Mouse (Mus musculus) neural tube, embryonic 12.5 days (tissue): ENCODE measurements around the gene Arhgef28. TPM values are rescaled to one million over a fixed set of nuclear protein-coding genes. Genes with fewer than 3 reads are reported as not detected.

Source experiments
- ATAC-seq: fragments of 200-750 bp; cut with Nextera tagmentation; 2 replicates; pipeline ENCODE4 v1.8.0; 2017; ENCODE audit warnings: low read depth, mild to moderate bottlenecking, moderate TSS enrichment, moderate library complexity; ENCODE audit not compliant: low FRiP score
- H3K27ac ChIP-seq: fragments of 300-500 bp; sonication (generic); 2 replicates; pipeline ENCODE4 v1.5.1; 2016
- H3K27me3 ChIP-seq: fragments of 300-500 bp; sonication (generic); replicated peaks from 2 replicates; pipeline ENCODE4 v1.6.1; 2016; ENCODE audit warnings: mild to moderate bottlenecking
- H3K36me3 ChIP-seq: fragments of 300-500 bp; sonication (generic); 2 replicates; pipeline ENCODE4 v1.6.1; 2016; ENCODE audit warnings: mild to moderate bottlenecking
- H3K4me1 ChIP-seq: fragments of 300-500 bp; sonication (generic); 2 replicates; pipeline ENCODE4 v1.6.1; 2016
- H3K4me2 ChIP-seq: fragments of 300-500 bp; sonication (generic); replicated peaks from 2 replicates; pipeline ENCODE4 v1.6.1; 2016; ENCODE audit warnings: mild to moderate bottlenecking
- H3K4me3 ChIP-seq: fragments of 300-500 bp; sonication (generic); 2 replicates; pipeline ENCODE4 v1.5.1; 2016
- H3K9ac ChIP-seq: fragments of 300-500 bp; sonication (generic); 2 replicates; pipeline ENCODE4 v1.6.1; 2016; ENCODE audit warnings: mild to moderate bottlenecking
- H3K9me3 ChIP-seq: fragments of 300-500 bp; sonication (generic); 2 replicates; pipeline ENCODE4 v1.6.1; 2016; ENCODE audit warnings: mild to moderate bottlenecking
- WGBS: fragments of 180-500 bp; shearing (Covaris S2); methylation state at CpG from one replicate; pipeline ENCODE4 v1.1.7; 2016; 5-methylcytosine and 5-hydroxymethylcytosine counted together
- polyA plus RNA-seq: library from polyadenylated mRNA; unstranded; fragments of >200 nt; fragmentation: Nextera tagmentation; extraction: Ambion mirVana; gene quantifications from 2 replicates; pipeline ENCODE4 v1.2.1, GENCODE M21; 2016

The Arhgef28 gene
- polyA plus RNA-seq, 1 experiment from 2014 or later, result 11.7 TPM

DNA sequence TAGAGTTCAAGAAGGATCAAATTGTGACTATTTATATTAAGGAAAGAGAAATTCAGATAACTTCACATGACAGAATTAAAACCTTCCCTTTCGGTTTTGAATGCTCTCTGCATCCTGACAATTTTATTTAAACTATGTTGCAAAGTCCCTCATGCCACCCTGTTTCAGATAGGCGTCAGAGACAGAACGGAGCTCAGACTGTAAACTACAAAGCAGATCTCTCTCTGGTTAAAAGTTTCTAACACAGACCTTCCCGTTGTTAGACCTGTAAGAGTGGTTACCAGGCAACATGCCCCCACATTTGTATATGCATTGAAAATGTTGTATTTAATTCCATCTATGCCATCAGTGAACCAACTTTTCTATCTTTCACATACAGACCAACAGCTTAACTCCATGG, 246.1 kb downstream of the Arhgef28 start:
- ATAC-seq, result no peak
- Histone ChIP-seq H3K4me3 (no peak overlapping the region), H3K36me3 (no peaks in the 10 kb centered on the region), H3K4me1 (peaks cover 10% of the 10 kb centered on the region), H3K27me3 (no peaks in the 10 kb centered on the region), H3K4me2 (no peak overlapping the region), H3K9ac (no peak overlapping the region), H3K27ac (no peak overlapping the region), H3K9me3 (no peaks in the 10 kb centered on the region)
- 81% methylated on average over 4 of the region's 4 CpGs for WGBS

DNA sequence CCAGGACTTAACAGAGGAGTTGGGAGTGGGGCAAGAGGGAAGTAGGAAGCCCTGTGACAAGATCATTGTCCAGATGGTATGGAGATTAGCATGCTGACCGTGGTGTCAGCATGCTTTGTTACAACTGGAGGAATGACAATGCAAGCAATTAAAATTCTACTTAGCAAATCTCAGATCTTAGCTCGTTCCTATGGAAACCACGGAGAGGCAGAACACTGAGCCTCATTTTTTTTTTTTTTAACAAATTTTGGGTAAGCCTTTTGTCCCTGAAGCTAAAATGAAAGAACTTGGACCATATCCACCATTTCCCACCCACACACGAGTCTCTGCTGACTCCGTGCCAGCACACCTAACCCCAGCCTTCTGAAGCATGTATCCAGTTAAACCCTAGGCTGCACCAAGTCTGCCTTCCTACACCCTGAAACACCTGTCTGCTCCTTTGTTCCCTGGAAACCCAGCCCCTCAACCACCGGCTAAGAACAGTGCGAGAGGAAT, 246.8 kb downstream of the Arhgef28 start:
- no peak overlapping the region for H3K4me3 ChIP-seq
- H3K27me3 ChIP-seq, result no peaks in the 10 kb centered on the region
- H3K36me3 ChIP-seq, result no peaks in the 10 kb centered on the region
- WGBS, result 21% methylated on average over 7 of the region's 7 CpGs
- no peak overlapping the region for H3K27ac ChIP-seq
- peaks cover 10% of the 10 kb centered on the region for H3K4me1 ChIP-seq
- H3K9ac ChIP-seq, result no peak overlapping the region
- H3K4me2 ChIP-seq, result no peak overlapping the region
- 0 out of 2 replicates have a peak, but pooled peaks have one; percentile 25 for ATAC-seq
- H3K9me3 ChIP-seq, result no peaks in the 10 kb centered on the region

DNA sequence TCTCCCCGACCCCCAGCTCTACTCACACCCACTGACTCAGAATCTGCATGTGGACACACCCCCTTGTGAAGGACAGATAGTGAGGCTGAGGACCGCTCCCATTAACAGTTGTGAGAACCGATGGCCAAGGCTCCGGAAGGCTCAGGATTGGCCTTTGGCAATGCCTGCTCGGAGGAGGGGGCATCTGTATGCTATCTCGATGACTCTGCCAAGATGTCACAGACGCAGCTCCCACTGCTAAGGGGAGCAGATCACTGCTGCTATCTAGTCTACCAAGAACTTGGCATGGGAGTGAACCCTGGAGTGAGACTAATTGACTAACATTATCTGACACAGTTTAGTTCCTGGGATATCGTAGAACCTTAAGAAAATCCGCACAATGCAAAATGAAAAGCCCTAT, 250.5 kb downstream of the Arhgef28 start:
- H3K9ac ChIP-seq, result no peak overlapping the region
- no peak overlapping the region for H3K4me2 ChIP-seq
- H3K36me3 ChIP-seq, result no peaks in the 10 kb centered on the region
- H3K4me1 ChIP-seq, result peaks cover 10% of the 10 kb centered on the region
- H3K9me3 ChIP-seq, result no peaks in the 10 kb centered on the region
- H3K4me3 ChIP-seq, result no peak overlapping the region
- WGBS, result 35% methylated on average over 9 of the region's 9 CpGs
- H3K27me3 ChIP-seq, result no peaks in the 10 kb centered on the region
- H3K27ac ChIP-seq, result no peak overlapping the region
- no peak for ATAC-seq

DNA sequence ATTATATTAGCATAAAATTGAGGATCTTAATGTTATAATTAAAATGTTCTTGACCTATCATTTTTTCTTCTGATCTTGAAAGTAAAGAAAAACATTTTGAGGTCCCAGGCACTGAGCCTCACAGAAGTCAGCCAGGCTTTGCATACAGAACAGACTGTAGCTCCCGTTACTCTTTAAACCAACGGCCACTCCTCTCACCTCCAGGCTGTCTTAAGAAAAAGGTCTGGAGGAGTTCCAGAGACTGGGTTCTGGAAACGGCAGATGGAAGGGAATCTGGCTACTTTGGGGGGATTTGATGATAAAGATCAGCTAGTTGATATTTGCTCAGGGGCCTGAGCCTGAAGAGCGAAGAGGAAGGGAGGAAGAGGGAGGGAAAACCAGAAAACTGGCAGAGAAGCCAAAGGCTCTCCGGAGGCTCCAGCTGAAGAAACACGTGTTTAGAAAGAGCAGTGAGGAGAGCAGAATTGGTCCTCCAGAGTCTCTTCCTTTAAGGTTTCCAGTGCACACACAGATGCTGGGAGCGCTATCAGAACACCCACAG, 251.2 kb downstream of the Arhgef28 start:
- peaks cover 10% of the 10 kb centered on the region for H3K4me1 ChIP-seq
- no peaks in the 10 kb centered on the region for H3K27me3 ChIP-seq
- no peaks in the 10 kb centered on the region for H3K9me3 ChIP-seq
- H3K4me2 ChIP-seq, result no peak overlapping the region
- ATAC-seq, result no peak
- H3K4me3 ChIP-seq, result no peak overlapping the region
- H3K9ac ChIP-seq, result no peak overlapping the region
- no peaks in the 10 kb centered on the region for H3K36me3 ChIP-seq
- H3K27ac ChIP-seq, result no peak overlapping the region
- 48% methylated on average over 7 of the region's 7 CpGs for WGBS

DNA sequence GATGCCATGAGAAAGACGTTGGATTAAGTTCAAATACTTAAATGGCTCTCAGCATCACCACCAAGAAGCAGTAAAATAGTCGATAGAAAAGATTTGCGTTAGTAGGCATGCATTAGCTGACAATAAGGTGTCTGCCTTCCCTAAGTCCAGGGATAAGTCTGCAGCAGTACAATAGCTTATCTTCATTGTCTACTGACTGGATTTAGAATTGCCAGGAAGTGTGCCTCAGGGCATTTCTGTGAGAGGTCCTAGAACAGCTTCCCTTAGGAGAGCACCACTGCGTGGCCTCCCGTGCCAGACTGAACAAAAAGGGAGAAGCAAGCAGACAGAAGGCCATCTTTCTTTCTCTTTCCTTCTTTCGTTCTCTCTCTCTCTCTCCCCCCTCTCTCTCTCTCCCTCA, 252.2 kb downstream of the Arhgef28 start:
- ATAC-seq, result no peak
- Histone ChIP-seq H3K27ac (no peak overlapping the region), H3K27me3 (no peaks in the 10 kb centered on the region), H3K4me2 (no peak overlapping the region), H3K4me3 (no peak overlapping the region), H3K9ac (no peak overlapping the region), H3K4me1 (peaks cover 3% of the 10 kb centered on the region; the same call in 1 of the 2 replicates), H3K36me3 (no peaks in the 10 kb centered on the region), H3K9me3 (no peaks in the 10 kb centered on the region)
- WGBS, result 57% methylated on average over 6 of the region's 6 CpGs

DNA sequence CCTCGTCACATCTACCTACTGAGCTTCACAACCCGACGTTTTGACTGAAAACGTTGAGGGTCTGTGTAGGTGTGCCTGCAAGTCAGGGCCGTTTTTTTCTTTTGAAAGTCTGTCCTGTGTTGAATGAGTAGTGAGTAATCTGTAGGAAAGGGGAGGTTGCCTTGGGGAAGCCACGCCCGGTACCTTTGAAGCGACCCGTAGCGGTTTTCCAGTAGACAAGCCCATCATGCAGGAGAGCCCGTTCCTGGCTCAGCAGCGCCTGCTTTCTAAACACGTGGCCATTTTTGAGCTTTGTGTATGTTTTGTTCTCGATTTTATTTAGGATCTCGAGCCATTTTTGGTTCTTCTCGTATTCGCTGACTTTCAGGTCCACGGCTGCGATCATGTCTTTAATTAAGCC, 252.7 kb downstream of the Arhgef28 start:
- Histone ChIP-seq H3K4me1 (peaks cover 3% of the 10 kb centered on the region; the same call in 1 of the 2 replicates), H3K9me3 (no peaks in the 10 kb centered on the region), H3K36me3 (no peaks in the 10 kb centered on the region), H3K4me2 (no peak overlapping the region), H3K27me3 (no peaks in the 10 kb centered on the region), H3K4me3 (no peak overlapping the region), H3K27ac (no peak overlapping the region), H3K9ac (no peak overlapping the region)
- 94% methylated on average over 19 of the region's 19 CpGs for WGBS
- ATAC-seq, result no peak

DNA sequence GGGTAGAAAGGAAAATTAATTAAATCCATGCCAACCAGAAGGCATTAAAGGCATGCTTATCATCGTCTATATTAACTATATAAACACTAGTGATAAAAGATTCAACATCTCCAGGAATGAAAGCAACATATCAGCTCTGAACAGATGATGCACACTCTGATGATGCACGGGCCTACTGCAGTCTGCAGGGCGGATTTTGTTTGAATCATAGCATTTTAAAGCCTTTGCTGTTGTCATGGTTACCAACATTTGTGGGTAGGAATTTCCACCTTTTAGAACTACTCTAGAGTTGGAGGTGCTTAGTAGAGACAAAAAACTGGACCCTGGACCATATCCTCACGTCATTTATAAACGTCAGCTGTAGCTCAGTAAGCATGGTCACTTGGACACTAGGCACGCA, 257.4 kb downstream of the Arhgef28 start:
- Histone ChIP-seq H3K9ac (no peak overlapping the region), H3K36me3 (no peaks in the 10 kb centered on the region), H3K27ac (no peak overlapping the region), H3K4me3 (no peak overlapping the region), H3K4me1 (no peaks in the 10 kb centered on the region), H3K4me2 (no peak overlapping the region), H3K27me3 (no peaks in the 10 kb centered on the region), H3K9me3 (no peaks in the 10 kb centered on the region)
- 83% methylated on average over 6 of the region's 6 CpGs for WGBS
- ATAC-seq, result no peak

DNA sequence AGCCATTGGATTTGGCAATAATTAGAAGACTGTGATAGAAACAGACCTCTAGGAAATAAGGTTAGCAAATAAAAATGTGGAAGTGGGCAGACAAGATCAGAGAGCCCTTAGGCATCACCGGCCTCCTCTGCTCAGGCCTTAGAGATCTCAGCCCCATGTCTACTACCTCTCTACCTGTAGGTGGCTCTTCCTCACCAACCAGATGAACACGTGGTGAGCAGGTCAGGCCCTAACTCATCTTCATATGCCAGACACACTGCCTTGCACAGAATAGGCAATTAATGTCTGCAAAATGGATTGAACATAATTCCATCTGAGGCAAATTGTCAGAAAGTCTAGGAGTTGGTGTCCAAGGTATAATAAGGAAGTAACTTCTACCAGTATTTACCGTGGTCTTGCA, 258.6 kb downstream of the Arhgef28 start:
- WGBS, result 82% methylated on average over 3 of the region's 3 CpGs
- no peak overlapping the region for H3K9ac ChIP-seq
- H3K4me1 ChIP-seq, result no peaks in the 10 kb centered on the region
- no peaks in the 10 kb centered on the region for H3K9me3 ChIP-seq
- H3K36me3 ChIP-seq, result no peaks in the 10 kb centered on the region
- no peaks in the 10 kb centered on the region for H3K27me3 ChIP-seq
- H3K4me2 ChIP-seq, result no peak overlapping the region
- H3K27ac ChIP-seq, result no peak overlapping the region
- H3K4me3 ChIP-seq, result no peak overlapping the region
- no peak for ATAC-seq

DNA sequence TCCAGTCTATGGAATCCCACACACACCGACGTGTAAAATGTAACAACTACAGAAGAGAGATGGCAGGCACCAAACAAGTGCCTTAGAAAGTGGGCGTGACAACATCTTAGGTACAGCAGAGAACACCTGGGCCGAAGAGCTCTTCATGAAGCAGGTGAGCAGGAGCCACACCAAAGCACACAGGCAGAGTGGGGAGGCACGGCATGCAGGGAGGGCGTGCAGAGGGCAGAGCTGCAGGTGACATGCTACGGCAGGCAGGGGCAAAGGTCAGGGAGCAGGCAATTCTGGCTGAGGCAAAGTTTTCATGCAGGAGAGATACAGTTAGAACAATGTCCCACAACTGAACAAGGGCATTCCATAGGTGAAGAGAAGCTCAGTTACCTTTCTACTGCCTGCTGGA, 259.8 kb downstream of the Arhgef28 start:
- Histone ChIP-seq H3K4me1 (no peaks in the 10 kb centered on the region), H3K4me3 (no peak overlapping the region), H3K27me3 (no peaks in the 10 kb centered on the region), H3K9ac (no peak overlapping the region), H3K27ac (no peak overlapping the region), H3K9me3 (no peaks in the 10 kb centered on the region), H3K36me3 (no peaks in the 10 kb centered on the region), H3K4me2 (no peak overlapping the region)
- WGBS, result 90% methylated on average over 7 of the region's 7 CpGs
- no peak for ATAC-seq

DNA sequence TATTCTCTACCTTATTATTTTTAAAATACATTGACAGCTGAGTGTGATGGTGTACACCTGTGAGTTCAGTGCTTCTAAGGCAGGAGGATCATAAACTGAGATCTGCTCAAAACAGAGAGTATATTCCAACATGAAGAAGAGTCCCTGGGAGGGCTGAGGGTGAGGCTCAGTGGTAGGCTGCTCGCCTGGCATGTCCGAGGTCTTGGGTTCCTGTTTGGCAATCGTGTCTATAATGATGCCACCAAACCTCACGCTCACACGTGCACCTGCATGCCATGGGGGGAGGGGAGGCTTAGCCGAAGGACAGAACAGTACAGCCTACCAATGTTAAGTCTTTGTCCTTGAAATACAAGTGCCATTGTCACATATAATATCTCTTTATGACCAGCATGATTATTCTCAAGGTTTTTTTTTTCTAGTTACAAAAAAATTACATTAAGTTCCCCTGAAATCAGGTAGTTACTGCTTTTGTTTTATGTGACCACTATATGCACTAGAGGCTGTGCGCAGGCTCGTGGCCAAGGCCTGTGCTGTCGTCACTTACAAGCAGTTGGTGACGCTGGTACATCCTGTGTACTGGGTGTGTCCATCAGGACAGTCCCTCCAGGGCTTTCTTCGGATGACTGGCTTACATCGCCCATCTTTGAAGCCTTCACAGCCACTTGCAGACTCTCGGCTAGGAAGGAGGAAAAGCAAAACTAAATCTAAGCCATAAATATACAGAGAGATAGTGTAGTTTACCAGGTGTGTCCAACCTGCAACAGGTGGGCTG, 264.1 kb downstream of the Arhgef28 start:
- Histone ChIP-seq H3K9me3 (no peaks in the 10 kb centered on the region), H3K9ac (no peak overlapping the region), H3K4me2 (no peak overlapping the region), H3K36me3 (no peaks in the 10 kb centered on the region), H3K4me3 (no peak overlapping the region), H3K4me1 (no peaks in the 10 kb centered on the region), H3K27me3 (no peaks in the 10 kb centered on the region), H3K27ac (no peak overlapping the region)
- 90% methylated on average over 13 of the region's 13 CpGs for WGBS
- ATAC-seq, result no peak

DNA sequence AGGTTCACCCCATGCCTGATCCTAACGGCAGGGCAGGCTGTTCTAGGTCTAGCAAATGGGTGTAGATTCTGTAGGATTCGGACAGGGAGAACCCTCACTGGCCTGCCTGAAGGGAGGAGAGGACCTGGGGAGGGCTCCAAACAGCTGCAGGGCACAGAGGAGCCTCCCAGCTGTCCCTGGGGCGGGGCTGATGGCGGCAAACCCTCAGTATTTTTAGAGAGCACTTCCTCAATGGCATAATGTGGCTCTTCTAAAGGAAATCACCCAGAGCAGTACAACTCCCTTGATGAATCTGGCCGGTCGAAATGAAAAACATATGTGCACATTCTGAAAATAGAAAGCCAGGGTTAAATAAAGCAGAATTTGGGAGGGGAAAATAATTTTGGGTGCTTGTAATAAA, 265.1 kb downstream of the Arhgef28 start:
- 67% methylated on average over 6 of the region's 6 CpGs for WGBS
- H3K9ac ChIP-seq, result no peak overlapping the region
- H3K36me3 ChIP-seq, result no peaks in the 10 kb centered on the region
- H3K9me3 ChIP-seq, result no peaks in the 10 kb centered on the region
- no peak overlapping the region for H3K4me2 ChIP-seq
- no peak for ATAC-seq
- H3K4me3 ChIP-seq, result no peak overlapping the region
- H3K27me3 ChIP-seq, result no peaks in the 10 kb centered on the region
- H3K27ac ChIP-seq, result no peak overlapping the region
- no peaks in the 10 kb centered on the region for H3K4me1 ChIP-seq

DNA sequence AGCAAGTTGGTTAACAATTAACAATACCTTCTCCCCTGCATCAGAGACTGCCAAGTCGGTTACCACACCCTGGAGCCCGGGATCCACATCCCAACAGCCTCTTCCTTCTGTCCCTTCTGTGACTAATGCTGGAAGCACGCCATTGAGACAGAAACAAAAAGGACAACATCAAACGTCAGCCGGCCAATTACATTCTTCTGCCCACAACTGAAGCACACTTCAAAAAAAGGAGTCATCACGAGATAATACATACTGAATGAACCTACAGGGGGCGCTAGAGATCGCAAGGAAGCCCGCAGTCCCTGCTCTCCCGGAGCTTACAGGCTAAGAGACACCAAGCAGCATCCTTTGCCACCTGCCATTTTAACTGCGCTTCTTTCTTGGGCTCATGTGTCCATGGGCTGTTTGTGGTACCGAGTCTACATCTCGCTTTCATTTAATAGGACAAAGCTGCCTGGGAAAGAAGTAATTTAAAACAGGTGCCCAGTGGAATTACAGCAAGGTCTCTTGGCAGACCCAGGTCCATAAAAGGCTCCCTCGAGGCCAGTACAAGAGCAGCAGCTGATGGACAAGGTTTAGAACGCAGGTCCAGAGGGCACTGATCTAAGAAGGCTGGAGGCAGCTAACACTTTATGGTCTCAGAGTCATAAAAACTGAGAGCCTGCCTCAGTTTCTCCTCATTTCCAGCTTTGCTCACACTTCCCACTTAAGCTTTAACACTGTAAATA, 266.6 kb downstream of the Arhgef28 start:
- no peak for ATAC-seq
- no peak overlapping the region for H3K4me2 ChIP-seq
- H3K4me3 ChIP-seq, result no peak overlapping the region
- no peak overlapping the region for H3K9ac ChIP-seq
- WGBS, result 71% methylated on average over 15 of the region's 15 CpGs
- H3K27me3 ChIP-seq, result no peaks in the 10 kb centered on the region
- H3K36me3 ChIP-seq, result no peaks in the 10 kb centered on the region
- no peaks in the 10 kb centered on the region for H3K9me3 ChIP-seq
- H3K27ac ChIP-seq, result no peak overlapping the region
- no peaks in the 10 kb centered on the region for H3K4me1 ChIP-seq
